Mouse (Mus musculus): ENCODE data around the gene 4921501E09Rik. TPM values are rescaled to one million over a fixed set of nuclear protein-coding genes. Genes with fewer than 3 reads are reported as not detected.

4921501E09Rik gene
- not detected in 2 replicates for polyA plus RNA-seq (2015; fragmentation: Nextera tagmentation; extraction: Ambion mirVana)

DNA sequence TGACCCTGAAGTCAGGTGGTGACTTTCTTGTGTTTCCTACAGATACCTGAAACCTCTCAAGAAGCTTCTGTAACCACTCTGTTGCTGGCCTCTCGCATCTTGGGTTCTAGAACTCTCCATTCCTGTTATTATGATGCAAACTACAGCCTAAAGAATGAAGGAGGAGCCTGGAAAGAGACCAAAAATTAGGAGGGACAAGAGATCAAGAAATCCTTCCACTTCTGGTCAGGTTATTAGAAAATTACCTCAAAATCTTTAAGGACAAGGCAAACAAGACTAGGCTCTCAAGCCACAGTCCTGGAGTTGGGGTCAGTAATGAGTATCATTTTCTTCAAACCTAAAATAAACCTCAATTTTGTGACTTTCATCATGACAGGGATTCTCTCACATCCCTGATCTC lies at the start of gene 4921501E09Rik:
Gene 4921501E09Rik, minus strand, starts transcription at position 101 of the 400 bp plus-strand sequence.

DNA sequence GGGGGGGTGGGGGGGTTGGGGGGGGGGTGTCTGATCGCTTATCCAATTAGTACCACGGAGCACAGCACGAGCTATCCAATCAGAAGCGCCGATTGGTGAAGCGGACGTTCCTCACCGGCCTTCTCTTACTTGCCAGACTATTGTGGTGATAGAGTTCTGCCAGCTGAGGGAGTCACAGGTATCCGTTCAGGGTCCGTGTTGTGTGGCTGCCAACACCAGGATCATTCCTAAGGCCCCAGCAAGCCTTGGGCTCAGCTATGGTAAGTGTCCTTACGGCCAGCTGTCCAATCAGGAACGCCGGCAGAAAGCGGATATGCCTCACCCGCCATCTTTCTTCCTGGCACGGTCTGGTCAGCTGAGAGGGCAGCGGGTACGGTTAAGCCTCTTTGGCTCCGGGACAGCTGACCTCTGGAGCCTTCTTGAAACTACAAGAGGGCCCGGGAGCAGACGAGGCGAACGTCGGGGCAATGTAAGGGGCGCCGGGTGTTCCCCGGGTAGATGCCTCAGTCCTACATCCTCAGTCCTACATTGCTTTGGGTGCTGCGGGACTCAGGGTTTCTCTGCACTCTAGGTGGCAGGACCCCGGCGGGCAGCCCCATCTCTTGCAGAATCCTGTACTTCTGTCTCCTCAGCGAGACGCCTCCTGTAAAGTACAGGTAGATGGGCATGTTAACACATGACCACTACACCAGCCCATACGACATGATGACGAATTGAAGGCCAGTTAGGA lies 21.5 kb upstream of the 4921501E09Rik start, which contains the start of gene Zfp563:
Gene Zfp563, plus strand, starts transcription at position 91 of the 730 bp plus-strand sequence.

DNA sequence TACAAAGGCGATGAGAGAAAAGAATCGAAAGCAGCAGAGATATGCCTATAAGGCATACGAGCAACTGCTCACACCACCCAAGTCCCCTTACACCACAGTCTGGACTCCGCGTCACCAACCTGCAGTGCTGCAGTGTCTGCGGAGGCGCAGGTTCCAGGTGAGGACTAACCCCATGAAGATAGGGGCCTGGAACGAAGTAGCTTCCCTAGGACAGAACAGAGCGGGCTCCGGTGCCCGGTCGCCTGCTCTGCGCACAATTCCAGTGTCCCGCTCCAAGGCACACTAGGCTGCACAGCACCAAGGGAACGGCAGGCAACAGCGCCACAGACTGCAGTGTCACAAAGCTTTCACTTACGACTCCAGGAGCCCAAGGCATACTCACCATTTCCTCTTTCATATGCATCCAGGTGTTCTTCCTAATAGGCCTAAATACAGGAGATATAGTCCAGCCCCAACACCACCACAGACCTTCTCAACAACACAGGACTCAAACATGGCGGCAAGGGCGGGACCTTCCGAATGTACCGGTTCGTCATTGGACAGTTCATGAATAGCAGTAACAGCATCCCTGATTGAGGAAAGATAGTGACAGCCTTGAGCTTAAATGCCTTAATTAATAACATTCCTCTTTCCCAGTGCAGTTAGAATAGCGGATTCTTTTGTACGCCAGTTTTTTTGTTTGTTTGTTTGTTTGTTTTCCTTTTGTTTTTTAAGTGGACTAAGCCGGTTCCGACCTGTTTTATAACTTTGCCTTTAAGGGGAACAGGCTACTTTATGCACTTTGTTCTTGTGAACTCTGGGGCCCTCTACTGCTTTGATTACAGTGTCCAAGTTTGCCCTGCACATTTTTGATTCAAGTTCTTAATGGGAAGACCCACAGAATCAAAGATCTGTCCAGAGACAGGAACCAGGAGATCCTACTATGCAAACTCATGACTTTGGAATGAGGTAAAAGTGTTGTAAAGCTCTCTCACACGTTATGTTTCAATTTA lies 34.7 kb downstream of the 4921501E09Rik start, which contains the start of gene Zfp763:
Gene Zfp763, minus strand, starts transcription at position 503 of the 992 bp plus-strand sequence.

Other genes with a start within 250 kb of the 4921501E09Rik start
- gene Zfp799, start 237.8 kb downstream of the 4921501E09Rik start, polyA plus RNA-seq (2015; fragmentation: Nextera tagmentation; extraction: Ambion mirVana) = 2.2 and 2.5 TPM in 2 replicates
- gene Zfp870, start 176.4 kb downstream of the 4921501E09Rik start, polyA plus RNA-seq (2015; fragmentation: Nextera tagmentation; extraction: Ambion mirVana) = 1.7 and 2.7 TPM in 2 replicates
- not detected in 2 replicates for gene Cyp4f14, start 150.7 kb downstream of the 4921501E09Rik start, polyA plus RNA-seq (2015; fragmentation: Nextera tagmentation; extraction: Ambion mirVana)
- gene Cyp4f13, start 120.7 kb downstream of the 4921501E09Rik start, polyA plus RNA-seq (2015; fragmentation: Nextera tagmentation; extraction: Ambion mirVana) = 14.5 and 17.3 TPM in 2 replicates
- 7.3 and 7.4 TPM in 2 replicates for gene Zfp472, start 102.2 kb downstream of the 4921501E09Rik start, polyA plus RNA-seq (2015; fragmentation: Nextera tagmentation; extraction: Ambion mirVana)
- gene Zfp952, start 74.9 kb downstream of the 4921501E09Rik start, polyA plus RNA-seq (2015; fragmentation: Nextera tagmentation; extraction: Ambion mirVana) = 3.7 and 4.4 TPM in 2 replicates
- gene Zfp763, start 34.7 kb downstream of the 4921501E09Rik start, polyA plus RNA-seq (2015; fragmentation: Nextera tagmentation; extraction: Ambion mirVana) = 3.4 and 4.2 TPM in 2 replicates
- gene Zfp563, start 21.3 kb upstream of the 4921501E09Rik start, polyA plus RNA-seq (2015; fragmentation: Nextera tagmentation; extraction: Ambion mirVana) = 2.9 and 3.4 TPM in 2 replicates
- gene Morc2b, start 71.6 kb upstream of the 4921501E09Rik start, polyA plus RNA-seq (2015; fragmentation: Nextera tagmentation; extraction: Ambion mirVana) = not detected in 2 replicates
- not detected in 2 replicates for gene Olfr55, start 100.4 kb upstream of the 4921501E09Rik start, polyA plus RNA-seq (2015; fragmentation: Nextera tagmentation; extraction: Ambion mirVana)
- not detected in 2 replicates for gene Olfr239, start 123.2 kb upstream of the 4921501E09Rik start, polyA plus RNA-seq (2015; fragmentation: Nextera tagmentation; extraction: Ambion mirVana)
- gene Olfr1564, start 153.6 kb upstream of the 4921501E09Rik start, polyA plus RNA-seq (2015; fragmentation: Nextera tagmentation; extraction: Ambion mirVana) = not detected in 2 replicates
- 4.7 and 6.2 TPM in 2 replicates for gene Zfp955a, start 187.1 kb upstream of the 4921501E09Rik start, polyA plus RNA-seq (2015; fragmentation: Nextera tagmentation; extraction: Ambion mirVana)
- gene Olfr63, start 196.6 kb upstream of the 4921501E09Rik start, polyA plus RNA-seq (2015; fragmentation: Nextera tagmentation; extraction: Ambion mirVana) = 0.04 TPM in 1 of 2 replicates, not detected in the other
- gene Zfp955b, start 221.5 kb upstream of the 4921501E09Rik start, polyA plus RNA-seq (2015; fragmentation: Nextera tagmentation; extraction: Ambion mirVana) = 3.2 and 4.1 TPM in 2 replicates

All from spleen, postnatal 0 days (tissue).